Mouse (Mus musculus): ENCODE data around the gene Cdk12.
"Not testable (repeated sequence)": the region's sequence is repeated elsewhere in the genome, so short reads cannot be mapped to it uniquely, and the experiment has no call there.

Gene Cdk12

DNA sequence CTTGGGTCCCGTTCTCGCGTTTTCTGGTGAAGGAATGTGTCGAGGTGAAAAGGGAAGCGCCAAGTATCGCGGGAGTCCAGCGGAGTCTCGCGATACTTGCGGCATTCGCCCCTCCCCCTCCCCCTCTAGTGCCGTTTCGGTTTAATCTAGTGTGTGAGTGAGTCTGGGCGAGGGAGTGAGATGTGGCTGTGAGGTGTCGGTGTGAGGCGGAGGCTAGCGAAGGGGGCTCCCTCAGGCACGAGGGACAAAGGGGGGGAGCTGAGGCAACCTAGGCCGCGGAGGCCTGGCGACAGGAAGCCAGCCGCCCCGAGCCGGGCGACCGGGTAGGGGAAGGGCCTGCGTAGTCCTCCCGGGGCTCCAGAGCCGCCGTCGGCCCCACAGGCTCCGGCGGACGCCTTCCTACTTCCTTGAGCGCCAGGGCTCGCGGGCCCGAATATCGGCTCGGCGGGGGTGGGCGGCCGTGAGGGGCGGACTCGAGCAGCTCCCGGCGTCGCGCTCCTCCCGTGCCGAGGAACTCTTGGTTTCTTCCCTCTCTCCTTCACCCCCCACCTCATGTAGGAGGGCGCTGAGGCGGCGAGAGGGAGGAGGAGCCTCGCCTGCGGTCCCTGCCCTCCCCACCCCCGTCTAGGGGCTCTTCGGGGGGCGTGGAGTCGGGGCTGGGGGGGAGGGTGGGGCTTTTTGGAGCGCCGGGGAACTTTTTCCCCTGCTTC is at the start of gene Cdk12:
Cdk12 (plus strand) TSS at position 419 of the 710 bp plus-strand sequence.
- DNase-seq (ENCODE audit: low read depth, low spot score): peak; percentile 99

DNA sequence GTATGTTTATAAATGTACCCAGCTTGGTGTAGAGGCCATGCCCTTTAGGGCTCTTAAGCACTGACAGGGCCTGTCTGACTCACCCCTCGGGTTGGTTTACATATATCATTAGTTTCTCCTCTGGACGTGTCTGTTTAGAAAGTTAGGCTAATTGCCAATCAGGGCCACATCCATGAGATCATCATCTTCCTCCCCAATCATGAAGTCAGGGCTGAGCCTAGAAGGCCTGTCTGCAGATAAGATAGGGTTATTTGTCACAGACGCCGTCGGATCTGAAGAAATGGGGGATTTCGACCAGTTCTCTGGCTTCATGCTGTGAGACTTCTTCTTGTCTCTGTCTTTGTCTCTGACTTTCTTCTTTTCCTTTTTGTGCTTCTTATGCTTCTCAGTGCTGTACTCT is 47.8 kb upstream of the Cdk12 start:
- DNase-seq (ENCODE audit: low read depth, low spot score): no peak

DNA sequence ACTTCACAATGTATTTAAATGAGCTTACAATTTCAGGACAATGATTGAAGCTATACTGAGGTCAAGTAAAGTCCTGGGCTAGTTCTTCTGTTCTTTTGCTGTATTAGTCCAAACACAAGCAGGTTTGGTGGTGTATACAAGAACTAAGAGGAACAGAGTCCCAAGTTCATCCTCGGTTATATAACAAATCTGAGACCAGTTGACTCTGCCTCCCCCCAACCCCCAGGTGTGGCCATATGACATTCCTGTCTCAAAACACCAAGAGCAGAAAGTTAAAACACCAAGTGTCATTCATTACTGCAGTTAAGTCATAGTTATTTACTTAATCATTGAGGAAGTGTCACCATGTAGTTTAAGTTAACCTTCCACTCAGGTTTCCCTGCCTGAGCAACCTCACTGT is 34.5 kb upstream of the Cdk12 start:
- no peak for DNase-seq (ENCODE audit: low read depth, low spot score)

DNA sequence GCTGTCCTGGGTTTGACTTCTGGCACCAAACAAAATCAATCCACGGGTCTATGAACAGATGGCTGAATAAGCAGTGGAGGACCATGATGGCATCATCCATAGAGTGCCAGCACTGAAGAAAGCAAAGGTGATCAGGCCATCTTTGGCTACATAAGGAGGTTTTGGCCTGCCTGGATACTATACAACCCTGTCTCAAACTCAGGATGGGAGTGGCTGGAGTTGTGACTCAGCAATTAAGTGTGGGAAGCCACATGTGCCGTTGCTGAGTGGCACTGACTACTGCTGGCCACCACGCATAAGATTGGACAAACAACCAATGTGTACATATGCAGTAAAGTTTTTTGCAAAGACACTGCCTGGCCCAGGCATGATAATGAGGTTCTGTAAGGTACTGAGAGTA is 20.7 kb upstream of the Cdk12 start:
- not testable (repeated sequence) for DNase-seq (ENCODE audit: low read depth, low spot score)

DNA sequence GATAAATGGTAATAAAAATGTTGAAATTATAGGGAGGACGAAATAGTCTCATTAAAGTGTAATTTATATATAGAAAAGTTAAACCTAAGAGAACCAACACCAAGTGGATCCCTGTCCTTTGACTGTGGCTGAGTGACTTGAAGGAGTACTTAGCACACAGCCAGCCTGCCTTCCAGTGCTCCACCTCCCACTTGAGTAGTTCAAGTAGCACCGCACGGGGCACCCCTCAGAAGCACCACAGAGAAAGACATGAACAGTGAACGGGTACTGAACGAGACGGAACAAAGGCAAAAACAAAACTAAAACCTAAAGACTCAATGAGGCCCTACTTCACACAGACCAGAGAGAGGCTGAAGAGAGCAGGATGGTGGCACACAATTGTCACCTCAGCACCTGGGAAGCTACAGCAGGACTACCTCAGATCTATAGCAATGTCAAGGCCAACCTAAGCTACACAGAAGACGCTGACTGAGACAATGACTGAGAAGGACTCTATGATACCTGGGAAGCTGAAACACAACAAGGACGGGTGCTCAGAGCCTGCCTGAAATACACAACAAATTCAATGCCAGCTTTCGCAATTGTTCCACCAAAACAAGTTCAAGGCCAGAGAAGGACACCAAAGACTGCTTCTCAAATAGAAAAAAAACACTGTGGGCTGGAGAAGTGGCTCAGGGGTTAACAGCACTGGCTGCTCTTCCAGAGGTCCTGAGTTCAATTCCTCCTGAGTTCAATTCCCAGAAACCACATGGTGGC is 15.0 kb upstream of the Cdk12 start:
- DNase-seq (ENCODE audit: low read depth, low spot score): no peak

DNA sequence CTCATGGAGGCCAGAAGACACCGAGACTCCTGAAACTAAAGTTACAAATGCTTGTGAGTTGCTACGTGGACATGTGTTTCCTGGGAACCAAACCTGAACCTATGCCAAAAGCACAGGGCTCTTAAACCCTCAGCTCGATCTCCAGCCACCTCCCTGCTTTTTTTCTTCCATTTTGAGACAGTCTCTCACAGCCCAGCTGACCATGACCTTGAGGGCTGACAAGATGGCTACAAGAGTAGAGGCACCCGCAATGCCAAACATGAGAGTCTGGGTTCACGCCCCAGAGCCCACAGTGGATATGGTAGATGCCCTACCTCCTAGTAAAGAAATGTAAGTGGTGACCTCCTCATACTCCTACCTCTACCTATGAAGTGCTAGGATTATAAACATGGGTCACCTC is 12.0 kb upstream of the Cdk12 start:
- DNase-seq (ENCODE audit: low read depth, low spot score): no peak

DNA sequence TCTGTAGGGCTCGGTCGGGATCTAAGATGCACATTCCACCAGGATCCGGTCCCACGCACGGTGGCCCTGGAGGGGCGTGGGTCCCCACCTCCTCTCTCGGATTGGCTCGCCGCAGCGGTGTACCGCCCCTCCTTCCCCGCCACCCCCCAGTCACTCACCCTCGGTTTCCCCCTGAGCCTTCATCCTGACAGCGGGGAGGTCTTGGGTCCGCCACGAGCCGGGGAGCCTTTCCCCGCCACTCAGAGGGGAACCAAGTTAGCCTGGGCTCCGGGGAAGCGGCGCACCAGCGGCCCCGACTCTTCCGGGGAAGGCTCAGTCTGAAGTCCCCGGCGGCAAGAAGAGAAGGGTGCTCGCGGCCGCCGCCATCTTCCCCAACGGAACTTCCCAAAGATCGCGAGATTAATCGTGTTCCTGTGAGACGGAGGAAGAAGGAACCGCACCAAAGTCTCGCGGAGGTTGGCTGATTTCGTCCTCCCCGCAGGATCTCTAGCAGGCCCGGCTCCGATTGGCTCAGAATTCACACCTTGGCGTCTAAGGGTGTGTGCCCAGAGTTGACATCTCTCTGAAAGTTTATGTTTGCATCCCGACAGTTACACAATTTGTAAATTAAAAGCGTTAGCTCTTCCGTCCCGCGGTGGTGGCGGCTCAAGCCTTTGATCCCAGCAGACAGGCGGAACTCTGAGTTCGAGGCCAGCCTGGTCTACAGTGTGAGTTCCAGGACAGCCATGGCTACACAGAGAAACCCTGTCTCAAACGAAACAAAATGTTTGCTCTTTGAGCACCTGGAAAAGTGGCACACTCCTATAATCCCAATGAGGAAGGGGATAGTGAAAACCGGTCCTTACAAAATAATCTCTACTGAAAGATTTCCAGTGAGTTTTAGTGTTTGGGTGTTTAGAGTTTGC is 9.7 kb upstream of the Cdk12 start, which contains the start of gene Med1:
Med1 (minus strand) TSS at position 393 of the 905 bp plus-strand sequence.
- DNase-seq (ENCODE audit: low read depth, low spot score): peak; percentile 99

DNA sequence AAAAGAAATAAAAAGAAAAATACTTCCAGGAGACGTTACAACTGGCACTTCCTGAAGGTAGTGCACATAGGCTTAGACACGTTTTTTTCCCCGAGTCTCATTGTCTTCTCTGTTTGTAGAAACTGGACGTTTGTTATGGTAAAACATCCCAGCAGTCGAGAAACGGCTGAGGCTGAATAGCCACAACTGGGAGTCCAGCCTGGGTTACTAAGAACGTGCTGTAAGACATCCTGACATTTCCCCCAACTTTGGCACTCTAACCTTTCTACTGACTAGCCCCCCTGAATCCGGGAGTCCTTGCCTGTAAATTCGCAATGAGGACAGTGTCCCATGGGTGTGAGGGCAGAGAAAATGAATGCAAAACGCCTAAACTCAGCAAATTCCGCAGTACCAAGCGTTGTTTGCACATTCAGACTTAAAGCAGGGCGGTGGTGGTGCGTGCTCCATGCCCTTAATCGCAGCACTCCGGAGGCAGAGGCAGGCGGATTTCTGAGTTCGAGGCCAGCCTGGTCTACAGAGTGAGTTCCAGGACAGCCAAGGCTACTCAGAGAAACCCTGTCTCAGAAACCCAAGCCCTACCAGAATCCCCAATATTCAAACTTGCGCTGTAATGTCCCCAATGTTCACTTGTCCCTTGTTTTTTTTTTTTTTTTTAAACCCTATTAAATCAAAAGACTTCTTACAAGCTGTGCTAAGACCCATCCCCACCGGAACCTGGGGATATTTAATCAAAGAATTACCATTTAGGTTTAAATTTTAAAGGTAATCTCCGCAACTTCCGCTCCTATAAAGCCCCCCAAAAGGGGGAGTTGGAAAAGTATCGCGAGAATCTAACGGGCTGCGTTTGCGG is 843 bp upstream of the Cdk12 start:
- DNase-seq (ENCODE audit: low read depth, low spot score): peak; percentile 21

DNA sequence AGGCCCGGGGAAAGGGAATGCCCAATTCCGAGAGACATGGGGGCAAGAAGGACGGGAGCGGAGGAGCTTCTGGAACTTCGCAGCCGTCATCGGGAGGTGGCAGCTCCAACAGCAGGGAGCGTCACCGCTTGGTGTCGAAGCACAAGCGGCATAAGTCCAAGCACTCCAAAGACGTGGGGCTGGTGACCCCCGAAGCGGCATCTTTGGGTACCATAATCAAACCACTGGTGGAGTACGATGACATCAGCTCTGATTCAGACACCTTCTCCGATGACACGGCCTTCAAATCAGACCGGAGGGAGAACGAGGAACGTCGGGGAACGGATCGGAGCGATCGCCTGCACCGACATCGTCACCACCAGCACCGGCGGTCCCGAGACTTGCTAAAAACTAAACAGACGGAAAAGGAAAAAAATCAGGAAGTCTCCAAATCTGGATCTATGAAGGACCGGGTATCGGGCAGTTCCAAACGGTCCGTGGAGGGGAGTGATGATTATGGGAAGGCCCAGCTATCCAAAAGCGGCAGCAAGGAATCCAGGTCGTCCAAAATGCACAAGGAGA is 572 bp downstream of the Cdk12 start:
- DNase-seq (ENCODE audit: low read depth, low spot score): no peak

DNA sequence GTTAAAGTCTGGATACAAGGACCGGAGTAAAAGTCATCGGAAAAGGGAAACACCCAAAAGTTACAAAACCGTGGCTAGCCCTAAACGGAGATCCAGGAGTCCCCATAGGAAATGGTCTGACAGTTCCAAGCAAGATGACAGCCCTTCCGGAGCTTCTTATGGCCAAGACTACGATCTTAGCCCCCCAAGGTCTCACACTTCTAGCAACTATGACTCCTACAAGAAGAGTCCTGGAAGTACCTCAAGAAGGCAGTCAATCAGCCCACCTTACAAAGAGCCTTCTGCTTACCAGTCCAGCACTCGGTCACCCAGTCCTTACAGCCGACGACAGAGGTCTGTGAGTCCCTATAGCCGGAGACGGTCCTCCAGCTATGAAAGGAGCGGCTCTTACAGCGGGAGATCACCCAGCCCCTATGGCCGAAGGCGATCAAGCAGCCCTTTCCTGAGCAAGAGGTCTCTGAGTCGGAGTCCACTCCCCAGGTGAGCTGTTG is 1.1 kb downstream of the Cdk12 start:
- DNase-seq (ENCODE audit: low read depth, low spot score): no peak

DNA sequence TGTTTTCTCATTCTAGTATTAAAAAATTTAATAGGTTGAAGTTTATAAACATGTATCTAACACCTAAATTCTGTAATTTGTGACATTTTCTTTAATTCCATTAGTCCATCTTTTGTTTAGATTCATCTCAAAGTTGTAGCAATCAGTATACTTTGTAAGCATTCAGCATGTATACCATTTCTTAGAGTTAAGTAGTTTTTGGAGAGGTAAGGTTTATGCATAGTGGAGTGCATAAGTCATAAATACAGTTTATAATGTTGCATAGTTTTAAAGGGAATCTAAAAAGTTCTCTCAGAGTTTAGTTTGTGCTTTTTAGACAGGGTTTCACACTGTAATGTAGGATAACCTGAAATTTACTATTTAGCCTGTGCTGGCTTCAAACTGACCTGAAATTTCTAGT is 2.6 kb downstream of the Cdk12 start:
- DNase-seq (ENCODE audit: low read depth, low spot score): no peak

DNA sequence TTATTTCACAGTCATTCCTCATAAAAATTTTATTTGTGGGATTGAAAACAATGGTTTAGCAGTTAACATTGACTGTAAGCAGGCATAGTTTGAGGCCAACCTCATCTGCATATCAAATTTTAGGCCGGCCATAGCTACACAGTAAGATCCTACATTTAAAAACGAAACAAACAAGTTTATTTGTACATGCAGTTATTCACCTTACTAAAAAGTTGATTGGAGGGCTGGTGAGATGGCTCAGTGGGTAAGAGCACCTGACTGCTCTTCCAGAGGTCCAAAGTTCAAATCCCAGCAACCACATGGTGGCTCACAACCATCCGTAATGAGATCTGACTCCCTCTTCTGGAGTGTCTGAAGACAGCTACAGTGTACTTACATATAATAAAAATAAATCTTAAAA is 3.4 kb downstream of the Cdk12 start:
- not testable (repeated sequence) for DNase-seq (ENCODE audit: low read depth, low spot score)

DNA sequence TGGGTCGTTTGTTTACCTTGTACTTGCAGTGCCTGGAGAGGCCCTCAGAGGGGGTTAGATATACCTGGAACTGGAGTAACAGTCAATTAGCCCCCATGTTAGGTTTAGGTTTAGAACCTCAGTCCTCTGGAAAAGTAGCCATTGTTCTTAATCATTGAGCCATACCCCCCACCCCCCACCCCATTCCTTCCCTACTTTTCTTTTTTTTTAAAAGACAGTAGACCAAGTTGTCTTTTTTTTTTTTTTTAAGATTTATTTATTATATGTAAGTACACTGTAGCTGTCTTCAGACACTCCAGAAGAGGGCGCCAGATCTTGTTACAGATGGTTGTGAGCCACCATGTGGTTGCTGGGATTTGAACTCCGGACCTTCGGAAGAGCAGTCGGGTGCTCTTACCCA is 6.8 kb downstream of the Cdk12 start:
- DNase-seq (ENCODE audit: low read depth, low spot score): not testable (repeated sequence)

DNA sequence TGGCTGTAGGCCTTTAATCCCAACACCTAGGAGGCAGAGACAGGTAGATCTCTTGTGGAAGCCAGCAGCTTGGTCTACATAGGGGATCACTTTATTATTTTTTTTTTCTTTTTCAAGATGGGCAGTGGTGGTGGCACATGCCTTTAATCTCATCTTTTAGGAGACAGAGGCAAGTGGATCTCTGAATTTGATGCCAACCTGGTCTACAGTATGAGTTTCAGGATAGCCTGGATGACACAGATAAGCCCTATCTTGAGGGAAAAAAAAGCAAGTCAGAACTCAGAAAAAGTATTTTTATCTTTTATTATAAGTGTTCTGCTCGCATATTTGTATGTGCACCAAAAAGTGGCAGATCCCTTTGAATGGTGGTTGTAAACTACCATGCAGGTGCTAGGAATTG is 10.5 kb downstream of the Cdk12 start:
- DNase-seq (ENCODE audit: low read depth, low spot score): no peak

DNA sequence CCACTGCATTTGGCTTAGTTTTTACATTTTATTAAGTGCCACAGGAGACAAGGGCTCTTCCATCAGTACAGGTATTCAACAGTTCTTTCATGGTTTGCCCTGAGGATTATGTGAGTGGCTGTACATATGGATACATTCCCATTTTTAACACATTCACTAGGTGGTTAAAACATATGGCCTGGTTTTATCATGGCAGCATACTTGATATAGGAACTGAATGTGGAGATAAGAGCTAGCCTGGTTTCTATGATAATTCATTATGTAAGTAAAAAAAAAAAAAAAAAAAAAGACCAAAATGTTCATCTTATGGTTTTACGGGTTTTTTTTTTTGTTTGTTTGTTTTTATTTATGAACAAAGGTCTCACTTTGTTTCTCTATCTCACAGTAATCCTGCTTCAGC is 23.5 kb downstream of the Cdk12 start:
- no peak for DNase-seq (ENCODE audit: low read depth, low spot score)

DNA sequence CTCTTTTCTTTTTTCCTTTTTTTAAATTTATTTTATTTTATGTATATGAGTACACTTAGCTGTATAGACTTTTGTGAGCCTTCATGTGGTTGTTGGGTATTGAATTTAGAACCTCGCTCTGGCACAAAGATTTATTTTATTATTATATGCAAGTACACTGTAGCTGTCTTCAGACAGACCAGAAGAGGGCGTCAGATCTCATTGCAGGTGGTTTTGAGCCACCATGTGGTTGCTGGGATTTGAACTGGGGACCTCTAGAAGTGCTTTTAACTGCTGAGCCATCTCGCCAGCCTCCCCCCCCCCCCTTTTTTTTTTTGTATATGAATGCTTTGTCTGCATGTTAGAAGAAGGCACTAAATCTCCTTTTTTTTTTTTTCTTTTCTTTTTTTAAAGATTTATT is 35.6 kb downstream of the Cdk12 start:
- no peak for DNase-seq (ENCODE audit: low read depth, low spot score)

DNA sequence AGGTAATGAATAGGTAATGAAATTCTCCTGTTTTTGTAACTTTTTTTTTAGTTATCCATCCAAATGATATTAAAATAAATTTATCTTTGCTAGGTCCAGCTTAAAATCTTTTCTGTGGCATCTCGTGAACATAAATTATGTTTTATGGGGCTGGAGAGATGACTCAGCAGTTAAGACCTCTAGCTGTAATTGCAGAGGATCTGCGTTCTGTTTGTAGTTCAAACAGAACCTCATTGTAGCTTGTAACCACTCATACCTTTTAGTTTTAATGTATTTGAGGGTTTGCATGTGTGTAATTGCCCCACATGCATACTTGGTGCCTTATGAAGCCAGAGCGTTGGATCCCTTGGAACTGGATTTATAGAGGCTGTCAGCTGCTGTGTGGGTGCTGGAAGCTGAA is 36.1 kb downstream of the Cdk12 start:
- peak; percentile 18 for DNase-seq (ENCODE audit: low read depth, low spot score)

DNA sequence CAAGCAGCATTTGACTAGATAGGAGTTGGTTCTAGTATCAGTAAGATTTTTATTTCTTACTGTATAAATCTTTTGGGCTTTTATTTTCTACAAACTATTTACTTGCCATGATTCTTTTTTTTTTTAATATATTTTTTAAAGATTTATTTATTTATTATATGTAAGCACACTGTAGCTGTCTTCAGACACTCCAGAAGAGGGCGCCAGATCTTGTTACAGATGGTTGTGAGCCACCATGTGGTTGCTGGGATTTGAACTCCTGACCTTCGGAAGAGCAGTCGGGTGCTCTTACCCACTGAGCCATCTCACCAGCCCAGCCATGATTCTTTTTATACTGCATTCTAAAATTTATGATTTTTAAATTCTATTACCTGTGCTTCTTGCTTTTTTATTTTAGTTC is 40.1 kb downstream of the Cdk12 start:
- not testable (repeated sequence) for DNase-seq (ENCODE audit: low read depth, low spot score)

DNA sequence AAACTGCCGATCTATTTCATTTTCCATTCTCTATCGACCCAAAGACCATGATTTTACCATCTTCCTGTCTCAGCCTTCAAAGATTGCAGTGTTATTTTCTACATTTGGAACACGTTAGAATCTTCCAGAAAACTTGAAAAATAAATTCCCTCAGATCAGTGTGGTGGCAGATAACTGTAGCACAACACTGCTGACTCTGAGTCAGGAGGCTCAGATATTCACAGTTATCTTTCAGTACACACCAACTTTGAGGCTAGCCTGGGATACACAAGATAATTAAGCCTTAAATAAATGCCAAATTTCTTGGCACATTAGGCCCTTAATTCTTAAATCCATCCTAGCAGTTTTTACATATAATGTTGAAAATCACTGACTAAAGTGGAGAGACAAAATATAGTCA is 41.6 kb downstream of the Cdk12 start:
- DNase-seq (ENCODE audit: low read depth, low spot score): no peak

DNA sequence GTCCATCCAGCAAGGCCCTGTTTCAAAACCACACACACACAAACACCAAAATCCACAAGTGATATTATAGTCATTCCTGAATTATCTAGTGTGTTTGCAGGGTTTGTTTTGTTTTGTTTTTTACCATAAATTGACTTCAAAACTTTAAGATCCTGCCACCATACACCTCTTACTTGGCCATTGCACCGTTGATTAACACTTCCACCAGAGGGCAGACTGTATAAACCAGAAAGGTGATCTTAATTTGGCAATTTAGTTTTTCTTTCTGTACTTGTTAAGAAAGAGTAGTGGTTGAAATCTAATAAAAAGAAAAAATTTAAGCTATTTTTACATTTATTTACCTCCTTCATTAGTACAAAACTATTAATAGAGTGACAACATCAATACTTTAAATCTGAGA is 44.5 kb downstream of the Cdk12 start:
- peak; percentile 40 for DNase-seq (ENCODE audit: low read depth, low spot score)

DNA sequence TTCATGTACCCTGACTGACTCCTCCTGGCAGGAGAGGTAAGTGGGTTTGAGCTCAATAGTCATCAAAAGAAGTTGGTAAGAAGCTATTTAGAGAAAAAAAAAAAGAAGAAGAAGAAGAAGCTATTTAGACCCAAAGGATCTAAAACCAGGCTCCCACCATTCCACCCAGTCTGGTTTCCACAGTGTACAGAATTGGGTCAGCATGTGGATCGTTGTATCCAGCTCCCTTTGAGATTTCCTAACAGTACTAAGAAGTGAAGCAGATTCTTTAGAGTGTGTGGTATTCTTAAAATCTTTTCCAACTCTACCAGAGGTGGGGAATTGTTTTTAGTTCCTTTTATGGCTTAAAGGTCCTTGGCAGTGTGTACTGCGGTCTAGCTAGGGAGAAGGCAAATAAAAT is 50.9 kb downstream of the Cdk12 start:
- DNase-seq (ENCODE audit: low read depth, low spot score): no peak
